Mouse (Mus musculus) thymus, adult 2 months (tissue): ENCODE measurements around the gene Usp5.

Experiments used
- CTCF ChIP-seq: fragments of 200-500 bp; IDR thresholded peaks from 2 replicates; pipeline ENCODE4 v1.5.1; 2012; ENCODE audit warnings: mild to moderate bottlenecking, control low read depth, low read length, moderate library complexity, borderline replicate concordance; ENCODE audit not compliant: control insufficient read depth, poor library complexity, insufficient read depth; ENCODE audit errors: extremely low read depth
- POLR2A ChIP-seq: fragments of 200-500 bp; IDR thresholded peaks from 2 replicates; pipeline ENCODE4 v1.6.1; 2012; ENCODE audit warnings: mild to moderate bottlenecking, low read length, control low read depth, moderate library complexity; ENCODE audit not compliant: control insufficient read depth, poor library complexity, insufficient read depth; ENCODE audit errors: extremely low read depth

DNA sequence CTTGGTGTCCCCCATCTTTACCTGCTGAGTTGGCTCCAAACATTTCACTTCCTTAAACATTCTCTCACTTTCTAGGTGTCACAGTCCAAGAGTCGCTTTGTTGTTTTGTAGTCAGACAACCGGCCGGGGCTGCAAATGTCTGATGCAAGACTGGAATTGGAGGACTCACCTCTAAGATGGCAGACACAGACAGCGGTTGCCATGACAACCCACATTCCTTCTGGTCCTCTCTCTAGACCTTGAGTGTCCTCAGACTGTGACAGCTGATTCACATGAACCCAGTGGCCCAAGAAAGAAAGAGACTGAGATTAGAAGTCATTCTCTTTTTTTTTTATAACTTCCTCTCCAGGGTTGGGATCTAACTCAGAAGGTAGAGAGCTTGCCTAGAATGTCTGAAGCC, 39.8 kb downstream of the Usp5 start:
- TF ChIP-seq CTCF (no peak), POLR2A (no peak)
